Mouse (Mus musculus) intestine, embryonic 14.5 days (tissue): ENCODE data around the gene Washc2. TPM values are rescaled to one million over a fixed set of nuclear protein-coding genes. Genes with fewer than 3 reads are reported as not detected.
A peak's percentile ranks its signal among the peaks of the same experiment; 100 is the strongest.

Experiments used
- ATAC-seq: fragments of 200-750 bp; cut with Nextera tagmentation; replicated peaks from 2 replicates; pipeline ENCODE4 v1.8.0; 2017; ENCODE audit warnings: low read depth, moderate number of reproducible peaks, moderate TSS enrichment, moderate library complexity; ENCODE audit not compliant: low FRiP score, low TSS enrichment
- DNase-seq: peaks from one replicate; pipeline ENCODE4 v3.0.0-alpha.2; 2018; ENCODE audit warnings: low spot score
- H3K27ac ChIP-seq: fragments of 300-500 bp; sonication (generic); 2 replicates; pipeline ENCODE4 v1.5.1; 2014; ENCODE audit warnings: low read depth, mild to moderate bottlenecking, control low read depth
- H3K27me3 ChIP-seq: fragments of 300-500 bp; sonication (generic); replicated peaks from 2 replicates; pipeline ENCODE4 v1.6.1; 2014; ENCODE audit warnings: low read length, control low read depth; ENCODE audit not compliant: control insufficient read depth, insufficient read depth
- H3K36me3 ChIP-seq: fragments of 300-500 bp; sonication (generic); 2 replicates; pipeline ENCODE4 v1.6.1; 2014; ENCODE audit warnings: low read length, control low read depth; ENCODE audit not compliant: control insufficient read depth, insufficient read depth
- H3K4me1 ChIP-seq: fragments of 300-500 bp; sonication (generic); replicated peaks from 2 replicates; pipeline ENCODE4 v1.6.1; 2014; ENCODE audit warnings: low read length, control low read depth, mixed read lengths; ENCODE audit not compliant: control insufficient read depth, insufficient read depth
- H3K4me2 ChIP-seq: fragments of 300-500 bp; sonication (generic); 2 replicates; pipeline ENCODE4 v1.6.1; 2014; ENCODE audit warnings: low read length
- H3K4me3 ChIP-seq: fragments of 300-500 bp; sonication (generic); 2 replicates; pipeline ENCODE4 v1.5.1; 2014; ENCODE audit warnings: low read depth, low read length, control low read depth, mixed read lengths
- H3K9ac ChIP-seq: fragments of 300-500 bp; sonication (generic); 2 replicates; pipeline ENCODE4 v1.6.1; 2014; ENCODE audit warnings: mild to moderate bottlenecking, low read length
- H3K9me3 ChIP-seq: fragments of 300-500 bp; sonication (generic); 2 replicates; pipeline ENCODE4 v1.6.1; 2016; ENCODE audit warnings: low read length, control low read depth; ENCODE audit not compliant: control insufficient read depth
- WGBS: fragments of 180-500 bp; shearing (Covaris S2); extraction: QIAGEN DNeasy Blood & Tissue Kit; methylation state at CpG from one replicate; pipeline ENCODE4 v1.1.7; 2014; 5-methylcytosine and 5-hydroxymethylcytosine counted together
- polyA plus RNA-seq: library from polyadenylated mRNA; unstranded; fragments of >200 nt; fragmentation: Nextera tagmentation; extraction: Ambion mirVana; gene quantifications from 2 replicates; pipeline ENCODE4 v1.2.1, GENCODE M21; 2014

Washc2 gene
- polyA plus RNA-seq, 1 experiment from 2014 or later = 44.1 TPM

DNA sequence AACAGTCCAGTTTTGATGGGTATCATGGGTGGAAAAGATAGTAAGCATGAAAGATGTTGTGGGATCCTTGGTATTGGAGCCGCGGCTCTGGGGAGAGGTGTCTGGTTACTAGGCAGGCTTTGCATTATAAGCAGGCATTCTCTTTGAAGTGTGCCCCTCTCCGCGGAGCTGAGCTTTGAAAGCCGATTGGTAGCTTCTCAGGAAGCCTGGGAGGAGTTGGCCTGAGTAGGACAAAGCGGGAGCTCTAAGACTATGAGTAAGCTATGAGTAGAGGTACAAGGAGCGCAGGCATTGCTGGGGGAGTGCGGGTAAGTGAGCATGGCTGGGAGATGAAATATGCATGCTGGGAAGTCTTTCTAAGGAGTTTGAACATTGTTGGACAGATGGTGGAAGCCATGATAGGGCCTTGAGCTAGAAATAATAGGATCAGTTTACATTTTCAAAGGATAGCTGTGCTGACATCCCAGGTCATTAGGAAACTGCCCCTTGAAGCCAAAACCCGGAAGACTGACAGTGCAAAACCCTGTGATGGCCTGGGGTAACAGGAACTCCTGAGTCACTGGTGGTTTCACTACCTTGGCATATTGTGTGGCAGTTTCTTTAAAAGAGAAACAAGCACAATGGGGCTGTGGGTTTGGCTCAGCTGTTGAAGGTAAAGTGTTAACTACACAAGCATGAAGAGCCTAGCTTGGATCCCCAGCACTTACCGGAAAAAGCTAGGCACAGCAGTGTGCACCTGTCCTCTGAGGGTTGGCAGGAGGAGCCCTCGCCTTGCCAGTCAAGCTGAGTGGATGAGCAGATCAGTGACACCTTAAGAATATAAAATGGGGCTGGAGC is 58.7 kb downstream of the Washc2 start:
- Histone ChIP-seq H3K36me3 (peaks cover 12% of the 10 kb centered on the region; the same call in 1 of the 2 replicates), H3K4me2 (peak overlapping the region; percentile 36), H3K9me3 (no peaks in the 10 kb centered on the region), H3K4me3 (no peak overlapping the region), H3K27me3 (no peaks in the 10 kb centered on the region), H3K4me1 (no peaks in the 10 kb centered on the region; the same call in 1 of the 2 replicates), H3K9ac (no peak overlapping the region), H3K27ac (no peak overlapping the region)
- 29% methylated on average over 11 of the region's 11 CpGs for WGBS
- DNase-seq = peak; percentile 56
- no peak for ATAC-seq

- WGBS = 88% methylated on average over 1 of the region's 1 CpGs
- no peak overlapping the region for H3K9ac ChIP-seq
- ATAC-seq = no peak
- no peaks in the 10 kb centered on the region for H3K27me3 ChIP-seq
- no peak overlapping the region for H3K4me3 ChIP-seq
- peaks cover 6% of the 10 kb centered on the region; the same call in 1 of the 2 replicates for H3K36me3 ChIP-seq
- H3K27ac ChIP-seq = no peak overlapping the region
- no peaks in the 10 kb centered on the region for H3K9me3 ChIP-seq
- no peak overlapping the region for H3K4me2 ChIP-seq
- no peak for DNase-seq
- H3K4me1 ChIP-seq = no peaks in the 10 kb centered on the region; the same call in 1 of the 2 replicates
These were observed 59.2 kb downstream of the Washc2 start for GRCm38 (mm10) chr6:116267110-116267423.

- Histone ChIP-seq H3K9ac (no peak overlapping the region), H3K4me3 (no peak overlapping the region), H3K27ac (no peak overlapping the region), H3K4me1 (no peaks in the 10 kb centered on the region), H3K36me3 (peaks cover 5% of the 10 kb centered on the region; the same call in 1 of the 2 replicates), H3K4me2 (no peak overlapping the region), H3K27me3 (no peaks in the 10 kb centered on the region), H3K9me3 (no peaks in the 10 kb centered on the region)
- DNase-seq (no peak), ATAC-seq (no peak)
- WGBS = 81% methylated on average over 4 of the region's 4 CpGs
These were observed 67.9 kb downstream of the Washc2 start for GRCm38 (mm10) chr6:116275695-116276094.

DNA sequence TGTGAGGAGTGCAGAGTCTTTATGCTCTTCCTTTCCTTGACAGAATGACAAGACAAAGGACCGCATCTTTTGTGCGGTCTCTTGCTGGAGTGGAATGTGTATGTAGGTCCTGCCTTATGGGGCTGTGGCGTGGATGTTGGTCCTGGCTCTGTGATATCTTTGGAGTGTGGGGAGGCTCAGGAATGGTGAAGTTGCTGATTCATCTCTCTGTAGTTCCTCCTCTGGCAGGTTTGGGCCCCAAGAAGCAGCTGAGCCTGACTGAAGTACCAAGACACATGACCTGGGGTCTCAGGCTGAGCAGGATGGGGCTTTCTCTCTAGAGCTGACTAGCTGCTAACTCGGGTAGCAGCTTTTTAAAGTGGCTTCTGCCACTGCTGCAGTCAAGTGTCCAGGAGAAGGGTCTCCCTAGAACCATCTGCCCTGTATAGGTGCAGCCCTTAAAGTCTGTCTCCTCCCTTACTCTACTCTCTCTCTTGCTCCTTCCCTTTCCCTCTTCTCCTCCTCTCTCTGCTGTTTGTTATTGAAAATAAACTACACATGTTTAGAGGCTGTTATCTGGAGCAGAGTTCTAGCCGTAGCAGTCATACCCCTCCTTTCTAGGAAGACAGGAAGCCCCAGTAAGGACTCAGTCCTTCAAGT is 71.0 kb downstream of the Washc2 start:
- Histone ChIP-seq H3K27ac (no peak overlapping the region), H3K36me3 (peaks cover 5% of the 10 kb centered on the region; the same call in 1 of the 2 replicates), H3K4me2 (no peak overlapping the region), H3K27me3 (no peaks in the 10 kb centered on the region), H3K4me1 (no peaks in the 10 kb centered on the region), H3K9me3 (no peaks in the 10 kb centered on the region), H3K4me3 (no peak overlapping the region), H3K9ac (no peak overlapping the region)
- 68% methylated on average over 5 of the region's 5 CpGs for WGBS
- DNase-seq (no peak), ATAC-seq (no peak)

DNA sequence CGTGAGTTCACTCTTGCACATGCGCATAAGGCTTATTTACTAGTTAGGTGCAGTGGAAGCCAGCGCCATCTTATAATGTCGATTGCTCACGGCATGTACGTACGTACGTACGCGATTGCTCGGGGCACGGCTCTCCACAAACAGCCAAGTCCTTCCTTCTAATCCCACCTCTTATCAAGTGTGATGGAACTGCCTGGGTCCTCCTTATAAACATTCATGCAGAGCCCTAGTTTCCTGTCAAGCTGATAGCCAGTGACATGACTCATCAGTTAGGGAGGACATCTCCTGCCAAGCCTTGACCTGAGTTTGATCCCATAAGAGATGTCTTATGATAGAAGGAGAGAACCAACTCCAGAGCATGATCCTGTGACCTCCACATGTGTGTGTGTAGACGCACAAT is 73.2 kb downstream of the Washc2 start:
- Histone ChIP-seq H3K4me1 (no peaks in the 10 kb centered on the region), H3K9me3 (no peaks in the 10 kb centered on the region), H3K9ac (no peak overlapping the region), H3K36me3 (no peaks in the 10 kb centered on the region), H3K4me3 (no peak overlapping the region), H3K27me3 (no peaks in the 10 kb centered on the region), H3K4me2 (no peak overlapping the region), H3K27ac (no peak overlapping the region)
- ATAC-seq (no peak), DNase-seq (no peak)
- WGBS = 92% methylated on average over 13 of the region's 13 CpGs

GRCm38 (mm10) chr6:116282546-116282945 is 74.7 kb downstream of the Washc2 start:
- ATAC-seq (no peak), DNase-seq (no peak)
- Histone ChIP-seq H3K27me3 (no peaks in the 10 kb centered on the region), H3K9ac (no peak overlapping the region), H3K27ac (no peak overlapping the region), H3K4me1 (no peaks in the 10 kb centered on the region), H3K4me3 (no peak overlapping the region), H3K9me3 (no peaks in the 10 kb centered on the region), H3K4me2 (no peak overlapping the region), H3K36me3 (no peaks in the 10 kb centered on the region)
- 59% methylated on average over 4 of the region's 4 CpGs for WGBS

- Histone ChIP-seq H3K27me3 (no peaks in the 10 kb centered on the region), H3K4me2 (no peak overlapping the region), H3K36me3 (no peaks in the 10 kb centered on the region), H3K4me3 (no peak overlapping the region), H3K9ac (no peak overlapping the region), H3K4me1 (no peaks in the 10 kb centered on the region), H3K9me3 (no peaks in the 10 kb centered on the region), H3K27ac (no peak overlapping the region)
- ATAC-seq (no peak), DNase-seq (no peak)
- WGBS = 72% methylated on average over 3 of the region's 3 CpGs
These were observed 75.4 kb downstream of the Washc2 start for GRCm38 (mm10) chr6:116283280-116283679.

- Histone ChIP-seq H3K4me2 (no peak overlapping the region), H3K4me1 (no peaks in the 10 kb centered on the region), H3K27ac (no peak overlapping the region), H3K27me3 (no peaks in the 10 kb centered on the region), H3K36me3 (no peaks in the 10 kb centered on the region), H3K9me3 (no peaks in the 10 kb centered on the region), H3K9ac (no peak overlapping the region), H3K4me3 (no peak overlapping the region)
- WGBS = 88% methylated on average over 4 of the region's 4 CpGs
- no peak for ATAC-seq
- no peak for DNase-seq
These were observed 78.5 kb downstream of the Washc2 start for GRCm38 (mm10) chr6:116286321-116286720.
